Mouse (Mus musculus) heart, postnatal 10 days (tissue): ENCODE data around the gene Sema4a. TPM values are rescaled to one million over a fixed set of nuclear protein-coding genes. Genes with fewer than 3 reads are reported as not detected.
A peak's percentile ranks its signal among the peaks of the same experiment; 100 is the strongest.

Source experiments
- DNase-seq, 2 experiments: peaks; one replicate each; pipeline ENCODE4 v3.0.0; 2021
- intact Hi-C: fragments of 180-260 bp; cut with DNase I; formaldehyde crosslinking; loops from one replicate; pipeline ENCODE4 v1.15.1; 2025
- total RNA-seq, 2 experiments: library from RNA; stranded (reverse); gene quantifications; 2 replicates each; pipeline ENCODE4 v1.2.3; 2021

The Sema4a gene
- total RNA-seq, 2 experiments from 2014 or later = 1.8 to 1.9 TPM

GRCm38 (mm10) chr3:88487396-88487795 is 26.4 kb upstream of the Sema4a start:
- DNase-seq = no peak
- intact Hi-C loops = no loop called here

- DNase-seq = no peak
- intact Hi-C loops = no loop called here
Observed at GRCm38 (mm10) chr3:88486887-88487286, 25.9 kb upstream of the Sema4a start.

GRCm38 (mm10) chr3:88486043-88486442 is 25.1 kb upstream of the Sema4a start:
- no peak for DNase-seq
- intact Hi-C loops = no loop called here

- DNase-seq = no peak
- intact Hi-C loops = loop anchor here (1.0 kb wide), 1 partner anchor 42 kb away; no protein-coding TSS in a partner anchor
Observed at GRCm38 (mm10) chr3:88484597-88485316, 23.8 kb upstream of the Sema4a start.

GRCm38 (mm10) chr3:88483621-88484020 is 22.6 kb upstream of the Sema4a start:
- DNase-seq = peak; percentile 77 to 84
- intact Hi-C loops = loop anchor here (1.0 kb wide), 1 partner anchor 39 kb away; no protein-coding TSS in a partner anchor

GRCm38 (mm10) chr3:88483141-88483540 is 22.2 kb upstream of the Sema4a start:
- no peak for DNase-seq
- intact Hi-C loops = loop anchor here (1.0 kb wide), 1 partner anchor 39 kb away; no protein-coding TSS in a partner anchor

GRCm38 (mm10) chr3:88482336-88482735 is 21.4 kb upstream of the Sema4a start:
- intact Hi-C loops = no loop called here
- DNase-seq = no peak

GRCm38 (mm10) chr3:88481372-88482040 is 20.5 kb upstream of the Sema4a start:
- intact Hi-C loops = no loop called here
- DNase-seq = no peak

- intact Hi-C loops = no loop called here
- DNase-seq = no peak
Observed at GRCm38 (mm10) chr3:88480679-88481078, 19.7 kb upstream of the Sema4a start.

- intact Hi-C loops = no loop called here
- DNase-seq = no peak
Observed at GRCm38 (mm10) chr3:88479828-88480227, 18.8 kb upstream of the Sema4a start.

- intact Hi-C loops = no loop called here
- DNase-seq = no peak
Observed at GRCm38 (mm10) chr3:88479163-88479562, 18.2 kb upstream of the Sema4a start.

GRCm38 (mm10) chr3:88477735-88478134 is 16.8 kb upstream of the Sema4a start:
- intact Hi-C loops = loop anchor here (2.0 kb wide), 1 partner anchor 71 kb away; no protein-coding TSS in a partner anchor
- DNase-seq = peak; percentile 86 to 91

GRCm38 (mm10) chr3:88476403-88476802 is 15.4 kb upstream of the Sema4a start:
- DNase-seq = no peak
- intact Hi-C loops = loop anchor here (2.0 kb wide), 1 partner anchor 70 kb away; no protein-coding TSS in a partner anchor

- DNase-seq = no peak
- intact Hi-C loops = no loop called here
Observed at GRCm38 (mm10) chr3:88473571-88473970, 12.6 kb upstream of the Sema4a start.

- DNase-seq = peak in 1 of 2 experiments; percentile 36
- intact Hi-C loops = no loop called here
Observed at GRCm38 (mm10) chr3:88473020-88473419, 12.0 kb upstream of the Sema4a start.

GRCm38 (mm10) chr3:88470943-88471479 is 10.0 kb upstream of the Sema4a start:
- intact Hi-C loops = no loop called here
- no peak for DNase-seq

- intact Hi-C loops = loop anchor here (5.0 kb wide), 1 partner anchor 42 kb away; the partner anchor contains the start of gene Slc25a44
- DNase-seq = no peak
Observed at GRCm38 (mm10) chr3:88469466-88469865, 8.5 kb upstream of the Sema4a start.

GRCm38 (mm10) chr3:88467116-88467824 is 6.3 kb upstream of the Sema4a start:
- intact Hi-C loops = loop anchor here (1.0 to 5.0 kb wide), 3 partner anchors 27 to 59 kb away; partner anchors contain the start of gene Slc25a44
- DNase-seq = peak; percentile 91 to 96

GRCm38 (mm10) chr3:88465127-88465526 is 4.1 kb upstream of the Sema4a start:
- no peak for DNase-seq

GRCm38 (mm10) chr3:88464425-88464824 is 3.4 kb upstream of the Sema4a start:
- intact Hi-C loops = no loop called here
- DNase-seq = no peak

More at GRCm38 (mm10) chr3:88465127-88465526, 4.1 kb upstream of the Sema4a start:
- intact Hi-C loops = loop anchor here (5.0 kb wide), 1 partner anchor 38 kb away; the partner anchor contains the start of gene Slc25a44

GRCm38 (mm10) chr3:88460029-88460428 is 953 bp downstream of the Sema4a start:
- intact Hi-C loops = no loop called here
- DNase-seq = no peak
